Mouse (Mus musculus): Measurements from ENCODE around the gene Sorbs1. TPM values are rescaled to one million over a fixed set of nuclear protein-coding genes. Genes with fewer than 3 reads are reported as not detected.
A peak's percentile ranks its signal among the peaks of the same experiment; 100 is the strongest.

The Sorbs1 gene
- polyA plus RNA-seq, 1 experiment from 2014 or later: 98.8 TPM

GRCm38 (mm10) chr19:40437651-40438068 lies 75.9 kb downstream of the Sorbs1 start:
- ATAC-seq (ENCODE audit: low FRiP score): no peak
- Histone ChIP-seq H3K9me3 (ENCODE audit: control insufficient read depth, low read length) (no peaks in the 10 kb centered on the region), H3K27ac (peak overlapping the region; percentile 34; the same call in 1 of the 2 replicates), H3K27me3 (ENCODE audit: control insufficient read depth, insufficient read depth, low read length) (no peaks in the 10 kb centered on the region), H3K4me3 (replicated peaks; ENCODE audit: low read length) (no peak overlapping the region), H3K9ac (no peak overlapping the region), H3K4me2 (replicated peaks) (no peak overlapping the region), H3K36me3 (replicated peaks; ENCODE audit: control insufficient read depth, insufficient read depth) (no peaks in the 10 kb centered on the region), H3K4me1 (replicated peaks; ENCODE audit: control insufficient read depth, insufficient read depth, low read length) (peaks cover 24% of the 10 kb centered on the region)
- no peak for DNase-seq (ENCODE audit: low spot score)
- WGBS: 64% methylated on average over 9 of the region's 9 CpGs

GRCm38 (mm10) chr19:40436465-40437200 lies 76.9 kb downstream of the Sorbs1 start:
- Histone ChIP-seq H3K4me2 (replicated peaks) (no peak overlapping the region), H3K4me1 (replicated peaks; ENCODE audit: control insufficient read depth, insufficient read depth, low read length) (peaks cover 24% of the 10 kb centered on the region), H3K9ac (no peak overlapping the region), H3K36me3 (replicated peaks; ENCODE audit: control insufficient read depth, insufficient read depth) (no peaks in the 10 kb centered on the region), H3K4me3 (replicated peaks; ENCODE audit: low read length) (no peak overlapping the region), H3K9me3 (ENCODE audit: control insufficient read depth, low read length) (no peaks in the 10 kb centered on the region), H3K27me3 (ENCODE audit: control insufficient read depth, insufficient read depth, low read length) (no peaks in the 10 kb centered on the region), H3K27ac (peak overlapping the region; percentile 34)
- DNase-seq (ENCODE audit: low spot score) (peak; percentile 42), ATAC-seq (ENCODE audit: low FRiP score) (no peak)
- WGBS: 70% methylated on average over 12 of the region's 12 CpGs

- 92% methylated on average over 2 of the region's 2 CpGs for WGBS
- H3K36me3 ChIP-seq (replicated peaks; ENCODE audit: control insufficient read depth, insufficient read depth): no peaks in the 10 kb centered on the region
- H3K27me3 ChIP-seq (ENCODE audit: control insufficient read depth, insufficient read depth, low read length): no peaks in the 10 kb centered on the region
- H3K9me3 ChIP-seq (ENCODE audit: control insufficient read depth, low read length): no peaks in the 10 kb centered on the region
- H3K4me2 ChIP-seq (replicated peaks): no peak overlapping the region
- H3K27ac ChIP-seq: no peak overlapping the region
- H3K4me3 ChIP-seq (replicated peaks; ENCODE audit: low read length): no peak overlapping the region
- DNase-seq (ENCODE audit: low spot score): no peak
- peaks cover 24% of the 10 kb centered on the region for H3K4me1 ChIP-seq (replicated peaks; ENCODE audit: control insufficient read depth, insufficient read depth, low read length)
- ATAC-seq (ENCODE audit: low FRiP score): no peak
- no peak overlapping the region for H3K9ac ChIP-seq
Measured at GRCm38 (mm10) chr19:40435797-40436196, 77.8 kb downstream of the Sorbs1 start.

- Histone ChIP-seq H3K36me3 (replicated peaks; ENCODE audit: control insufficient read depth, insufficient read depth) (no peaks in the 10 kb centered on the region), H3K27ac (peak overlapping the region; percentile 71; the same call in 1 of the 2 replicates), H3K4me3 (replicated peaks; ENCODE audit: low read length) (no peak overlapping the region), H3K4me2 (replicated peaks) (no peak overlapping the region), H3K4me1 (replicated peaks; ENCODE audit: control insufficient read depth, insufficient read depth, low read length) (peaks cover 24% of the 10 kb centered on the region), H3K27me3 (ENCODE audit: control insufficient read depth, insufficient read depth, low read length) (no peaks in the 10 kb centered on the region), H3K9me3 (ENCODE audit: control insufficient read depth, low read length) (no peaks in the 10 kb centered on the region), H3K9ac (no peak overlapping the region)
- ATAC-seq (ENCODE audit: low FRiP score) (no peak), DNase-seq (ENCODE audit: low spot score) (no peak)
- 87% methylated on average over 7 of the region's 7 CpGs for WGBS
Measured at GRCm38 (mm10) chr19:40435045-40435444, 78.5 kb downstream of the Sorbs1 start.

DNA sequence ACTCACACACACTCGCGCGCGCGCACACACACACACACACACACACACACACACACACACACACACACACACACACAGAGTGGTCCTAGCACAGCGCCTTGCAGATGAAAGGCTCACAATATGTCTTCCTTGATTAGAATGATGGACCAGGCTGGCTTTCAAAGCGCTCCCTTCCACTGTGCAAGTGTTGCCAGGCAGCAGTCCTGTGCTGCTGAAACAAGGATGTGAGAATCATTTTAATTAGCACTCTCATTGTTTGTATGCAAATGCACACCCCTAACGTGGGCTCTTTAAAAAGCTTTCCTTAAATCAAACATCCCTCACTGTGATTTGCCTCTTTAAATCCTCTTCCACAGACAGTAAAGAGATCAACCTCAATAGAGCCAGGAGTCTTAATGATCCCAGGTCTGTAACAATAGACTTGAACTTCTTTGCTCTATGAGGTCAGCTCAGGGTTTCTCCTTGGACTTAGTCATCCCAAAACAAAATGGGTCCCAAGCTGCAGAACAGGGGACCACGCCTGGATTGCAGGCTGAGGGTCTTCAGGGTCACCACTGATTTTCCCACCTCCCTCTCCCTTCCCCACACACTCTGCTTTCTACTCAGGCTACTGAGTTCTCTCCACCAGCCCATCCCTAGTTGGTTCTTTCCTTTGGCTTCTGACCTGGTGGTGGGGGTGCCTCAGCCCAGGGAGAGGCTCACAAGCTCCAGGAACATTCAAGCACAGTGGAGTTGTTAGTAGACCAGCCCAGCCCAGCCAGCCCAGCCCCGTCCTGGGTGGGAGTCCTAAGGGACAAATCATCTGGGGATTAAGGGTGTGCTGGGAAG lies 79.3 kb downstream of the Sorbs1 start:
- WGBS: 49% methylated on average over 10 of the region's 10 CpGs
- ATAC-seq (ENCODE audit: low FRiP score) (peak; percentile 88), DNase-seq (ENCODE audit: low spot score) (peak; percentile 65)
- Histone ChIP-seq H3K27ac (peak overlapping the region; percentile 71), H3K4me2 (replicated peaks) (no peak overlapping the region), H3K4me3 (replicated peaks; ENCODE audit: low read length) (no peak overlapping the region), H3K36me3 (replicated peaks; ENCODE audit: control insufficient read depth, insufficient read depth) (no peaks in the 10 kb centered on the region), H3K9ac (no peak overlapping the region), H3K4me1 (replicated peaks; ENCODE audit: control insufficient read depth, insufficient read depth, low read length) (peaks cover 24% of the 10 kb centered on the region), H3K27me3 (ENCODE audit: control insufficient read depth, insufficient read depth, low read length) (no peaks in the 10 kb centered on the region), H3K9me3 (ENCODE audit: control insufficient read depth, low read length) (no peaks in the 10 kb centered on the region)

- peaks cover 24% of the 10 kb centered on the region for H3K4me1 ChIP-seq (replicated peaks; ENCODE audit: control insufficient read depth, insufficient read depth, low read length)
- H3K27me3 ChIP-seq (ENCODE audit: control insufficient read depth, insufficient read depth, low read length): no peaks in the 10 kb centered on the region
- H3K36me3 ChIP-seq (replicated peaks; ENCODE audit: control insufficient read depth, insufficient read depth): no peaks in the 10 kb centered on the region
- H3K4me2 ChIP-seq (replicated peaks): no peak overlapping the region
- ATAC-seq (ENCODE audit: low FRiP score) (peak; percentile 26; the same call in 1 of the 2 replicates), DNase-seq (ENCODE audit: low spot score) (no peak)
- no peak overlapping the region for H3K4me3 ChIP-seq (replicated peaks; ENCODE audit: low read length)
- WGBS: 55% methylated on average over 8 of the region's 8 CpGs
- H3K27ac ChIP-seq: peak overlapping the region; percentile 71
- no peak overlapping the region for H3K9ac ChIP-seq
- H3K9me3 ChIP-seq (ENCODE audit: control insufficient read depth, low read length): no peaks in the 10 kb centered on the region
Measured at GRCm38 (mm10) chr19:40433316-40433912, 80.2 kb downstream of the Sorbs1 start.

- Histone ChIP-seq H3K4me2 (replicated peaks) (no peak overlapping the region), H3K36me3 (replicated peaks; ENCODE audit: control insufficient read depth, insufficient read depth) (no peaks in the 10 kb centered on the region), H3K27ac (no peak overlapping the region), H3K27me3 (ENCODE audit: control insufficient read depth, insufficient read depth, low read length) (no peaks in the 10 kb centered on the region), H3K4me3 (replicated peaks; ENCODE audit: low read length) (no peak overlapping the region), H3K9me3 (ENCODE audit: control insufficient read depth, low read length) (no peaks in the 10 kb centered on the region), H3K9ac (no peak overlapping the region), H3K4me1 (replicated peaks; ENCODE audit: control insufficient read depth, insufficient read depth, low read length) (peaks cover 16% of the 10 kb centered on the region)
- DNase-seq (ENCODE audit: low spot score) (no peak), ATAC-seq (ENCODE audit: low FRiP score) (no peak)
- 77% methylated on average over 4 of the region's 4 CpGs for WGBS
Measured at GRCm38 (mm10) chr19:40431969-40432368, 81.6 kb downstream of the Sorbs1 start.

GRCm38 (mm10) chr19:40429572-40429971 lies 84.0 kb downstream of the Sorbs1 start:
- WGBS: 75% methylated on average over 3 of the region's 3 CpGs
- Histone ChIP-seq H3K4me1 (replicated peaks; ENCODE audit: control insufficient read depth, insufficient read depth, low read length) (peaks cover 12% of the 10 kb centered on the region), H3K27me3 (ENCODE audit: control insufficient read depth, insufficient read depth, low read length) (no peaks in the 10 kb centered on the region), H3K9me3 (ENCODE audit: control insufficient read depth, low read length) (no peaks in the 10 kb centered on the region), H3K27ac (no peak overlapping the region), H3K9ac (no peak overlapping the region), H3K4me2 (replicated peaks) (no peak overlapping the region), H3K4me3 (replicated peaks; ENCODE audit: low read length) (no peak overlapping the region), H3K36me3 (replicated peaks; ENCODE audit: control insufficient read depth, insufficient read depth) (no peaks in the 10 kb centered on the region)
- DNase-seq (ENCODE audit: low spot score) (no peak), ATAC-seq (ENCODE audit: low FRiP score) (no peak)

GRCm38 (mm10) chr19:40429169-40429568 lies 84.4 kb downstream of the Sorbs1 start:
- DNase-seq (ENCODE audit: low spot score): no peak
- no peak overlapping the region for H3K4me3 ChIP-seq (replicated peaks; ENCODE audit: low read length)
- ATAC-seq (ENCODE audit: low FRiP score): no peak
- no peaks in the 10 kb centered on the region for H3K27me3 ChIP-seq (ENCODE audit: control insufficient read depth, insufficient read depth, low read length)
- H3K9me3 ChIP-seq (ENCODE audit: control insufficient read depth, low read length): no peaks in the 10 kb centered on the region
- H3K4me1 ChIP-seq (replicated peaks; ENCODE audit: control insufficient read depth, insufficient read depth, low read length): peaks cover 8% of the 10 kb centered on the region
- no peak overlapping the region for H3K27ac ChIP-seq
- H3K9ac ChIP-seq: no peak overlapping the region
- 69% methylated on average over 3 of the region's 3 CpGs for WGBS
- no peaks in the 10 kb centered on the region for H3K36me3 ChIP-seq (replicated peaks; ENCODE audit: control insufficient read depth, insufficient read depth)
- H3K4me2 ChIP-seq (replicated peaks): no peak overlapping the region
